Mouse (Mus musculus) CH12F3 (cell line): ENCODE data around the gene Map6d1.

ENCODE experiments used
- in situ Hi-C: fragments of 300-500 bp; cut with MboI; formaldehyde crosslinking; loops from 2 replicates; pipeline ENCODE4 v1.14.3; 2020; ENCODE audit warnings: low sequenced_read_pairs

Map6d1 gene

DNA sequence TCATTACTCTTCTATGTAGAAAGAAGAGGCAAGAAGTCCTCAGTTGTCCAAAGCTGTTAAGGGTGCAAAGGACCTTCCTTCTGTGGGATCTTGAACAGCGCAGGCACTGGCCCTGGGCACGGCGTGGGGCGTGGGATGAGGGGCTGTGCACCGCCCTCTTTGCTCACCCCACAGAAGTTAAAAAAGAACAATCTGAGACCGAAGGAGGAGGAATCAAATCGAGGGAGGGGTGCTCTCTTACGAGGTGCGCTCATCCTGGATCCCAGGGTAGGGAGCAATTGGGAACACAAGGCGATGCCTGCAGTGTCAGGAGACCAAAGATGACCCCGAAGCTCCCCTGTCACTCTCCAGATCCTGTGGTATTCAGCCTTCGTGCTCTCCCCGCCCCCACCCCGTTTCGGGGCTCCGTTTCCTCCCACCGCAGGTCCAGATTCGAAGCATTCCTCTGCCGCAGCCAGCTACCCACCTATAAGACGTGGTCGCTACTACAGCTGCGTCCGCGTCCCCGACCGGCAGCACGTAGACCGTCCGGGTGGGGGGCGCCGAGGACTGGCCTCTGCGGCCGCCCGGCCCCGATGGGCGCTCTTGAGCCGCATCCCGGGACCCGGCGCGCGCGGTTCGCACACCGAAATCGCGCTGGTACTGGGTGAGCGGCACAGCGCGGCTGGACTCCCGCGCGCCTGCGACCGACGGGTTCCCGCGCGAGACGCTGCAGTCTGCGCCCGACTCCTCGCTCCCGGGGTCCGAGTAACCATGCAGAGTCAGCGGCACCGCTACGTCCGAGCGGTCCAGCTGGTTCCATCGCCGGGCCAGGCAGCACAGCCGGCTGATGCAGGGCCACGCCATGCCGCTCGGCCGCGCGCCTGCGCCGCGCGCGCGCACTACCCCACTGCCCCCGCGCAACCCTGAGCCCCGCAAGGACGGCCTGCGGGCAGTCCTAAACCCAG is at the start of gene Map6d1:
Gene Map6d1, minus strand, starts transcription at position 891 of the 947 bp plus-strand sequence.
- in situ Hi-C loops, result no loop called here

- in situ Hi-C loops, result no loop called here
Measured at GRCm38 (mm10) chr16:20280238-20280637, 39.1 kb upstream of the Map6d1 start.

GRCm38 (mm10) chr16:20279395-20279794 is 38.2 kb upstream of the Map6d1 start:
- in situ Hi-C loops, result no loop called here

GRCm38 (mm10) chr16:20272994-20273393 is 31.8 kb upstream of the Map6d1 start:
- in situ Hi-C loops, result no loop called here

- in situ Hi-C loops, result no loop called here
Measured at GRCm38 (mm10) chr16:20271339-20271738, 30.2 kb upstream of the Map6d1 start.

GRCm38 (mm10) chr16:20265089-20265488 is 23.9 kb upstream of the Map6d1 start:
- in situ Hi-C loops, result no loop called here

DNA sequence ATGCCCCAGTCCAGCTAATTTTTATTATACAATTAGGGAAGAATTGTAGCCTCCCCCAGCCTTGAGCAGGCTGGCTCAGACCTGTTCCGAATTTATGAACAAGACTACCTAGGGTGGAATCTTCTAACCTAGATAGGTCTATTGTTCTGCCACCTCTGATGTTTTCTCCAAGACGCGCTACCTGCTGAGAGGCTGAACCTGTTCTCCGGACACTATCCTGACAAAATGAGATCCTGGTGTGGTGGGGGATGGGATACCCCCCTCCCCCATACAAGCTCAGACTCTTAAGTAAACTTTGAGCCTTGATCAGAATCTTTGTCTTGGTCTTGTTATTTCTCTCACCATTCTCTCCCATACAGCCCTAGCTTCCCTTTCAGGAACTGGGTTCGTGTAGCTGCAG is 16.8 kb upstream of the Map6d1 start:
- in situ Hi-C loops, result no loop called here

DNA sequence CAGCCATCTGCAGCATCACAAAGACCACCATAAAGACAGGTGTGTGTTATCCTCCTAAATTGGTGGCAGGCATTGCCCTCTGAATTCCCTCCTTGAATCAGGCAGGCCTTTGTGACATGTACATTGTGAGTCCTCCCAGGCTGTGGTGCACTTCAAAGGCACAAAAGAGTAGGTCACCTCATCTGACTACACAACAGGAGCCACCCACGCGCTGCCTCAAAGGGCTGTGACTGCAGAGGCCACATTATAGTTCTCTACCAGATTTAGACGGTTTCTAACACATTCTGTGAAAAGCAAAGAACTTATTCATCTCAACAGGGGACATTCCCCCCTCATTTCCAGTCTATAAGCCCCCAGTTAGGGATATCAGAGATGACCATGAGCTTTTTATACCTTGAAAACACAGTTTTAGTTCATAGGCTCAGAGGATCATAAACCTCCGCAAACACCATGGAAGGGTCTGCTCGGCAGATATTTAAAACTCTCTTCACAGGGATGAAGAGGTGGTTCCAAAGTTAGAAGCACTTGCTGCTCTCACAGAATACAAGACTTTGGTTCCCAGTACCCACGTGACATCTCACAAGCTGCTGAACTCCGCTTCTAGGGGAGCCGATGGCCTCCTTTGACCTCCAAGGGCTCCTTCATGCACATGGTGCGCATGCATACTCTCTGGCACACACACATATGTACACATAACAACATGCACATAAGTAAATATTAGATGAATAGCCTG is 7.5 kb upstream of the Map6d1 start:
- in situ Hi-C loops, result no loop called here

- in situ Hi-C loops, result no loop called here
Measured at GRCm38 (mm10) chr16:20247103-20247502, 5.9 kb upstream of the Map6d1 start.

GRCm38 (mm10) chr16:20238646-20239045 is 2.5 kb downstream of the Map6d1 start:
- in situ Hi-C loops, result no loop called here

DNA sequence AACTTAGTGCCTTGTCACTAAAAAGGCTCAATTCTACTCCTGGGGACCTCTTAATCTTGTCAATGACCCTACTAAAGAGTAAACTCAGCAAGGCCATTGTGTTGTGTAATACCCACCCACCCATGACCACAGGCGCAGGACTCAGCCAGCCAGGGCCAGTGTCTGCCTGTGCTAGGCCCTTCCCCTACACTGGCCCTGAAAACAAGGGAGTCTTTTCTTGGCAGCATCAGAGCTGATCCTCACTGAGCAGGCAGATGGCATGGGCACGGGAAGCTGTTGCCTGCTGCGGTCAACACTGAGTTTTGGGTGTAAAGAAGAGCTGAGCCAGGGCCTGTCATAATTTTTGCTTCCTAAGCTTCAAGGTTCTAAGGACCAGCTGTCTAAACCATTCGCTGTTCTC is 3.7 kb downstream of the Map6d1 start:
- in situ Hi-C loops, result no loop called here

DNA sequence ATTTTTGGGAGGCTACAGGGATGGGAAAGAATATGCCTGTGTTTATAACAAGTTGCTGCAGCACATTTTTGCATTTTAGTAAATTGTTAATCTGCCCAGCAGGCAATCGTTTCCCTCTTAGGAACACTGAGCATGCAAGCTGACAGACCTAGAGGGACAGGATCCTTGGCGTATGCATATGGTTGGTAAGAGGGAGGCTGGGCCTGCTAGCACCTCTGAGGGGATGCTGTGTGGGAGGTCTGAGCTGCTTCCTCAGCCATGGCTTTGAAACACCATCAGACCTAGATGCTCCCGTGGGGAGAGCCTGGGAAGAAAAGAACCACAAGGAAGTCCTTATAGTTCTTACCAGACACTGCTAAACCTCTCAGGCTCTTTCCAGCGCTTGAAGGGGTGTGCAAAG is 6.8 kb downstream of the Map6d1 start:
- in situ Hi-C loops, result no loop called here

DNA sequence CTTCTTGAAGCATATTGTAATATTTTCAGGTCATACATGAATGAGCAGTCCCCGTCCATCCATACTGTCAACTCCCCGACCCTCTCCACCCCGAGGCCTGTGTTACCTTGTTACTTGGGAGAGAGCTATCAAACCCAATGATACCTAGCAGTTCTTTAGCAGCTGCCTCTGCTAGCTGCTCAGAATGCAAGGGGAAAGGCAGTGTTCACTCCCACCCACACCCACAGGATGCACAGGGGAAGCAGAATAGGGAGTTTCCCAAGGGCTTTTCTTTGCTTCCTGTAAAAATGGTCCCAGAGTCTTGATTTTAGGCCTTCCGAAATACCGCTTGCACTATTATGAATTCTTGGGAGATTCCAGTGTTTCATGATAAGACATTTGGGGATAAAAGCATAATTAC is 13.0 kb downstream of the Map6d1 start:
- in situ Hi-C loops, result no loop called here

DNA sequence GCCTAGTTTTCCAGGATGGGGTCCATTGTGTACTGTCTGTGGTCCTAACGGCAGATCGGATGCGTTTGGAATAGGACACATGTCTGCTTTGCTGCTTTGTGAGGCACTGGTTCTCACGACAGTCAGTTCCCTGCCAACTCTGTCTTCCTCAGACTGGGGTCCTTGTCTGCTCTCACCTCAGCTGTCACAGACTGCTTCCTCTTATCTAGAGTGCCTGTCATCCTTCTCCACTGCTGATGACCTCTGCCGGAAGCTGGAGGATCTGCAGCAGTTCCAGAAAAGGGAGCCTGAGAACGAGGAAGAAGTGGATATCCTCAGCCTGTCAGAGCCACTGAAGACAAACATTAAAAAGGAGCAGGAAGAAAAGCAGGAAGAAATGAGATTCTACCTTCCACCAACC is 13.7 kb downstream of the Map6d1 start:
- in situ Hi-C loops, result no loop called here

DNA sequence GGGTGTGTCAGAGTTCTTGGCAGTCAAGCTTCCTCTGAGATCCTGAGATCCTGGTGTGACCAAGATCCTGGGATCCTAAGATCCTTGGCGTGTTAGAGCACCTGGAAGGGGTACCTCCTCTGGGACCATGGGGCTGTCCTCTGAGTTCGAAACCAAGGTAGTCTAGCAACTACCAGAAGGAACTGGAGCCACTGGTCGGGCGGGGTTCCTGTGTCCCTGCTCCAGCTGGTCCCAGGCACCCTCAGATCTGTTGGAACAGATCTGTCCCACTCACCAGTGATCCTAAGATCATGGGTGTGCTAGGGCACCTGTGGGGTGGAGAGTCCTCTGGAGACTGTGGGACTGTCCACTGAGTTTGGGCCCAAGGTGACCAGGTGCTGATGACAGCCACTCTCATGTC is 14.5 kb downstream of the Map6d1 start:
- in situ Hi-C loops, result no loop called here

- in situ Hi-C loops, result no loop called here
Measured at GRCm38 (mm10) chr16:20222726-20223125, 18.4 kb downstream of the Map6d1 start.

GRCm38 (mm10) chr16:20213591-20214226 is 27.4 kb downstream of the Map6d1 start:
- in situ Hi-C loops, result no loop called here

DNA sequence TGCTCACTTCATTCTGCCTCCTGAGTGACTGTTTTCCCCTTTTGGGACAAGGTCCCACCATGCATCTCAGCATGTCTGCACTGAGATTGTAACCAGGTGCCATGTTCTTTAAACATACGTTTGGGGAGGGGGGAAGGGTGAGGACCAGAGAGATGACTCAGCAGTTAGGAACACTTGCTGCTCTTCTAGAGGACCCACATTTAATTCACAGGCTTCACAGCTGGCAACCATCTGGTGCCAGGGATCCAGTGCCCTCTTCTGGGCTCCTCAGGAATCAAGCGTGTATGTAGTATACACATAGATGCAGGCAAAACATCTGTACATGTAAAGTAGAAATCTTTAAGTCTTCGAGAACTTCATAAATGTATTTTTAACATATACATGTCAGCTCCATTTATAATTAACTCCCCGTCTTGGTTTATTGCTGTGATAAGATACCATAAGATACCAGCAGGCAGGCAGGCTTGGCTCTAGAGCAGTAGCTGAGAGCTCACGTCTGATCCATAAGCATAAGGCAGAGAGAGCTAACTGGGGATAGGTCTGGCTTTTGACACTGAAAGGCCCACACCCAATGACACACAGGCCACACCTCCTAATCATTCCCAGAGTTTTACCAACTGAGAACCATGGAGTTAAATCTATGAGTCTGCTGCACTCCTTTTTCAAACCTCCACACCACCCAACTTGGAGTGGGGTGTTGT is 41.5 kb downstream of the Map6d1 start:
- in situ Hi-C loops, result no loop called here

- in situ Hi-C loops, result no loop called here
Measured at GRCm38 (mm10) chr16:20196962-20197361, 44.2 kb downstream of the Map6d1 start.

- in situ Hi-C loops, result no loop called here
Measured at GRCm38 (mm10) chr16:20195546-20195945, 45.6 kb downstream of the Map6d1 start.

- in situ Hi-C loops, result no loop called here
Measured at GRCm38 (mm10) chr16:20192043-20192442, 49.1 kb downstream of the Map6d1 start.
